Mouse (Mus musculus) forebrain, embryonic 14.5 days (tissue): ENCODE measurements around the gene Dph7. TPM values are rescaled to one million over a fixed set of nuclear protein-coding genes. Genes with fewer than 3 reads are reported as not detected.
"Not testable (repeated sequence)": the region's sequence is repeated elsewhere in the genome, so short reads cannot be mapped to it uniquely, and the experiment has no call there.

Experiments
- ATAC-seq: fragments of 200-750 bp; cut with Nextera tagmentation; 2 replicates; pipeline ENCODE4 v1.8.0; 2017; ENCODE audit warnings: mild to moderate bottlenecking, moderate library complexity
- DNase-seq: peaks from one replicate; pipeline ENCODE4 v3.0.0-alpha.2; 2015; ENCODE audit warnings: low spot score
- H3K27ac ChIP-seq: fragments of 300-500 bp; sonication (generic); 2 replicates; pipeline ENCODE4 v1.5.1; 2014; ENCODE audit warnings: low read depth, mild to moderate bottlenecking, control low read depth, low read length, moderate library complexity
- H3K27me3 ChIP-seq: fragments of 300-500 bp; sonication (generic); replicated peaks from 2 replicates; pipeline ENCODE4 v1.6.1; 2014; ENCODE audit warnings: low read length, control low read depth, mixed read lengths; ENCODE audit not compliant: control insufficient read depth, insufficient read depth
- H3K36me3 ChIP-seq: fragments of 300-500 bp; sonication (generic); 2 replicates; pipeline ENCODE4 v1.6.1; 2014; ENCODE audit warnings: low read length, control low read depth; ENCODE audit not compliant: control insufficient read depth, insufficient read depth
- H3K4me1 ChIP-seq: fragments of 300-500 bp; sonication (generic); 2 replicates; pipeline ENCODE4 v1.6.1; 2014; ENCODE audit warnings: antibody characterized with exemption, low read length, control low read depth; ENCODE audit not compliant: control insufficient read depth, insufficient read depth
- H3K4me2 ChIP-seq: fragments of 300-500 bp; sonication (generic); 2 replicates; pipeline ENCODE4 v1.6.1; 2014; ENCODE audit warnings: mild to moderate bottlenecking, control low read depth, low read length
- H3K4me3 ChIP-seq: fragments of 300-500 bp; sonication (generic); 2 replicates; pipeline ENCODE4 v1.5.1; 2014; ENCODE audit warnings: low read depth, low read length, control low read depth
- H3K9ac ChIP-seq: fragments of 300-500 bp; sonication (generic); 2 replicates; pipeline ENCODE4 v1.6.1; 2014; ENCODE audit warnings: mild to moderate bottlenecking, low read length, control low read depth, moderate library complexity
- H3K9me3 ChIP-seq: fragments of 300-500 bp; sonication (generic); replicated peaks from 2 replicates; pipeline ENCODE4 v1.6.1; 2016; ENCODE audit warnings: low read length, control low read depth, mixed read lengths; ENCODE audit not compliant: control insufficient read depth
- WGBS: fragments of 180-500 bp; shearing (Covaris S2); extraction: QIAGEN DNeasy Blood & Tissue Kit; methylation state at CpG from one replicate; pipeline ENCODE4 v1.1.7; 2014; 5-methylcytosine and 5-hydroxymethylcytosine counted together
- polyA plus RNA-seq: library from polyadenylated mRNA; unstranded; fragments of >200 nt; fragmentation: Nextera tagmentation; extraction: Ambion mirVana; gene quantifications from 2 replicates; pipeline ENCODE4 v1.2.1, GENCODE M21; 2014

The Dph7 gene
- polyA plus RNA-seq, 1 experiment from 2014 or later: 44.3 TPM

GRCm38 (mm10) chr2:24926965-24927358, 35.2 kb upstream of the Dph7 start:
- H3K27ac ChIP-seq: no peak overlapping the region
- no peaks in the 10 kb centered on the region for H3K9me3 ChIP-seq
- H3K4me1 ChIP-seq: no peaks in the 10 kb centered on the region
- DNase-seq (no peak), ATAC-seq (no peak)
- no peaks in the 10 kb centered on the region for H3K27me3 ChIP-seq
- H3K36me3 ChIP-seq: 0 out of 2 replicates have a peak, but pooled peaks cover 2% of the 10 kb centered on the region
- no peak overlapping the region for H3K4me3 ChIP-seq
- WGBS: 76% methylated on average over 7 of the region's 7 CpGs
- no peak overlapping the region for H3K4me2 ChIP-seq
- no peak overlapping the region for H3K9ac ChIP-seq

- Histone ChIP-seq H3K9me3 (no peaks in the 10 kb centered on the region), H3K36me3 (0 out of 2 replicates have a peak, but pooled peaks cover 2% of the 10 kb centered on the region), H3K27ac (no peak overlapping the region), H3K4me2 (no peak overlapping the region), H3K4me3 (no peak overlapping the region), H3K9ac (no peak overlapping the region), H3K4me1 (no peaks in the 10 kb centered on the region), H3K27me3 (no peaks in the 10 kb centered on the region)
- 68% methylated on average over 4 of the region's 4 CpGs for WGBS
- DNase-seq: no peak
- no peak for ATAC-seq
Measured at GRCm38 (mm10) chr2:24927810-24928479, 34.3 kb upstream of the Dph7 start.

DNA sequence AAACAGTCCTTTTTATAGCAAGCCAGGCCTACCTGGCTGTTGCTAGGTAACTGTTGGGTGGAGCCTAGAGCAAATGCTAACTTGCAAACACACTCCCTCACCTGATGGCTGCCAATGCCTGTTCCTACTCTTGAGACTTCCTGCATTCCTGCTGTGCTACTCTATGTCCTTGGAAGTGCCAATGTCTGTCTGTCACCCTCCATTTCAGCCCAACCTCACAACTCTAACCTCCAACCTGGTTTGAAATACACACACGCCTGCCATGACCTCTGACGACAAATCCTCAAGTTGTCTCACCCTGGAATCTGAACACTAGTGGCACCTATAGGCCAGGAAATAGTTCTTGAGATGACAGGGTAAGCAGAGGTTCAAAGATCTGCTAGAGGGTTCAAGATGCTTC, 33.1 kb upstream of the Dph7 start:
- no peak for DNase-seq
- no peaks in the 10 kb centered on the region for H3K27me3 ChIP-seq

DNA sequence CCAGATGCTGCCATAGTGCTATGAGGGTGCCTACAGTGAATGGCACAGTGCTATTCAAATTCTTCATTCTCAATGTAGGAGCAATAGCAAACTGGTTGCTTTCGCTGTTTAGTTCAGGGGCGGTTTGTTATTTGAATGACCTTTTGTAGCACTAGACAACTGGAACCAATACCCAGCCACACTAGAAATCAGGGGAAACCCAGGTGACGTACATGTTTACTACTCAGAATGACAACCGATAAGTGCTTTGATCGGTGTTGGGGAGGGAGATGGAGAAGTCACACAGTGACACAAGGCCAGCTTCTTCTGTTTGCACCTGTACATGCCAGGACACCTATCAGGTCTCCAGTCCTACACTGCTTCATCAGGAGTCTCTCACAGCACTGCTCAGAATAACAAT, 32.6 kb upstream of the Dph7 start:
- no peak overlapping the region for H3K9ac ChIP-seq
- peaks cover 8% of the 10 kb centered on the region for H3K4me1 ChIP-seq
- no peak for ATAC-seq
- no peak overlapping the region for H3K4me2 ChIP-seq
- H3K27me3 ChIP-seq: no peaks in the 10 kb centered on the region
- whole genome bisulfite sequencing: 91% methylated on average over 5 of the region's 5 CpGs
- H3K4me3 ChIP-seq: no peak overlapping the region
- 0 out of 2 replicates have a peak, but pooled peaks cover 2% of the 10 kb centered on the region for H3K36me3 ChIP-seq
- no peak for DNase-seq
- H3K9me3 ChIP-seq: no peaks in the 10 kb centered on the region
- no peak overlapping the region for H3K27ac ChIP-seq

More for the DNA sequence above, 33.1 kb upstream of the Dph7 start:
- Histone ChIP-seq H3K4me1 (peaks cover 3% of the 10 kb centered on the region; the same call in 1 of the 2 replicates), H3K9ac (no peak overlapping the region), H3K27ac (no peak overlapping the region), H3K4me2 (no peak overlapping the region), H3K9me3 (no peaks in the 10 kb centered on the region), H3K36me3 (0 out of 2 replicates have a peak, but pooled peaks cover 2% of the 10 kb centered on the region), H3K4me3 (no peak overlapping the region)
- WGBS: 59% methylated on average over 2 of the region's 2 CpGs
- no peak for ATAC-seq

DNA sequence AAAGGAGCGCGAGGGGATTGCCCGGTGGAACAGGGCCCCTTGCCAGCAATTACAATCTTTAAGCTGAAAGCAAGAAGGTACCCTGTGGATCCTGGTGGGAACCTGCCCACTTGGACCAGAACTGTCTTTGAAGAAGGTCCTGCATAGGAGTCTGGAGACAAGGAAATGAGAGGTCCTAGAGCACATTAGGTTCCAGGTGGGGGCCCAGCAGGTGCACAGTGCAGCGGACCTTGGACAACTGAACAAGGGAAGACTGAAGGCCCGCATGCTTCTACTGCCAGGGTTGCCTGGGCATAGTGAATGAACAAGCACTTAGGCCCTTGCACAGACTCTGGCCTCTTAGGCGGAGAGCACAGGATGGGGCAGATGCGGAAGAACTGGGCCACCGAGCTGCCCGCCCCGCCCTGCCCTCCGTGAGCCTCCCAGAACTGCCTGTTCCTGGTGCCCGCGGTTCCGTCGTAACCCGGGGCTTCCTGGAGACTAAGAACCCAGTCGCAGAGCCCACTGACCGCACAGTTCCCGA, 27.7 kb upstream of the Dph7 start:
- ATAC-seq (peak; percentile 56), DNase-seq (peak; percentile 13)
- Histone ChIP-seq H3K9ac (peak overlapping the region; percentile 70), H3K4me2 (peak overlapping the region; percentile 93), H3K27ac (no peak overlapping the region), H3K4me1 (peaks cover 8% of the 10 kb centered on the region), H3K27me3 (no peaks in the 10 kb centered on the region), H3K4me3 (peak overlapping the region; percentile 57), H3K9me3 (no peaks in the 10 kb centered on the region), H3K36me3 (no peaks in the 10 kb centered on the region)
- WGBS: 5% methylated on average over 19 of the region's 19 CpGs

- H3K36me3 ChIP-seq: no peaks in the 10 kb centered on the region
- peak within 1 kb of the TSS; percentile 70 for H3K9ac ChIP-seq
- peak within 1 kb of the TSS; percentile 93 for H3K4me2 ChIP-seq
- H3K4me3 ChIP-seq: peak within 1 kb of the TSS; percentile 57
- WGBS: under 1% methylated on average over 48 of the region's 49 CpGs
- DNase-seq (peak; percentile 95), ATAC-seq (peak; percentile 92)
- H3K27ac ChIP-seq: 0 out of 2 replicates have a peak within 1 kb of the TSS, but pooled peaks have one; percentile 6
- peaks cover 8% of the 10 kb centered on the region for H3K4me1 ChIP-seq
- H3K27me3 ChIP-seq: no peaks in the 10 kb centered on the region
- no peaks in the 10 kb centered on the region for H3K9me3 ChIP-seq
Measured at GRCm38 (mm10) chr2:24935057-24935796, 27.0 kb upstream of the Dph7 start, which contains the start of gene Arrdc1. TSS of gene Arrdc1 (minus strand) at chr2:24935252.

DNA sequence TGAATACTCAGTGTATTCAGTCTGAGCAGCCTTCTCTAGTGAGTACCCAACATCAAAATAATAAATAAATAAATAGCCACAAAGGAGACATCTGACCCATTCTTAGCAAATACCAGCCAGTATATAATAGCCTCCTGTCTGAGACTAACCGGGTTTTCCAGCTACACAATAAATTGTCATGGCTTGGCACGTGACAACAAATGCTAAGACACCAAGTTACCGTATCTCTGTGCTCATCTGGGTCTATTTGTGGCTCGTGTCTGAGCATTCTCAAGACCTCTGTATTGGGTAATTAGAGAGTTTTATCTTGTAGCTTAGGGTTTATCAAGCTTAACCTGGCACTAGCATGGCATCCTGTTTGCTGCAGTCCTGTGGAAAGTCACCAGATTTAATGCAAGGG, 20.1 kb upstream of the Dph7 start:
- WGBS: 78% methylated on average over 4 of the region's 4 CpGs
- Histone ChIP-seq H3K4me1 (no peaks in the 10 kb centered on the region), H3K27me3 (no peaks in the 10 kb centered on the region), H3K9ac (no peak overlapping the region), H3K4me2 (no peak overlapping the region), H3K4me3 (no peak overlapping the region), H3K9me3 (no peaks in the 10 kb centered on the region), H3K27ac (no peak overlapping the region), H3K36me3 (no peaks in the 10 kb centered on the region)
- ATAC-seq (no peak), DNase-seq (no peak)

- H3K4me1 ChIP-seq, H3K9me3 ChIP-seq, H3K27ac ChIP-seq, H3K36me3 ChIP-seq, H3K9ac ChIP-seq, H3K4me2 ChIP-seq, H3K27me3 ChIP-seq, ATAC-seq, H3K4me3 ChIP-seq: not testable (repeated sequence)
- DNase-seq: peak; percentile 37
- WGBS: 58% methylated on average over 2 of the region's 2 CpGs
Measured at GRCm38 (mm10) chr2:24944304-24944703, 17.9 kb upstream of the Dph7 start.
